Mouse (Mus musculus) embryo, embryonic 10.5 days (tissue): ENCODE measurements around the gene Gm20854.
"Not testable (repeated sequence)": the region's sequence is repeated elsewhere in the genome, so short reads cannot be mapped to it uniquely, and the experiment has no call there.

Experiments used
- DNase-seq: peaks from one replicate; pipeline ENCODE4 v3.0.0-alpha.2; 2015; ENCODE audit warnings: low spot score

Gm20854 gene

GRCm38 (mm10) chrY:85530808-85531207, at the start of gene Gm20854:
Gene Gm20854, minus strand, starts transcription at chrY:85530908.
- DNase-seq: not testable (repeated sequence)
